Mouse (Mus musculus) gastrocnemius, adult 2 months (tissue): ENCODE data around the gene Ptpn12. TPM values are rescaled to one million over a fixed set of nuclear protein-coding genes. Genes with fewer than 3 reads are reported as not detected.
A peak's percentile ranks its signal among the peaks of the same experiment; 100 is the strongest.
"Not testable (repeated sequence)": the region's sequence is repeated elsewhere in the genome, so short reads cannot be mapped to it uniquely, and the experiment has no call there.

Source experiments
- DNase-seq: peaks from one replicate; pipeline ENCODE4 v3.0.0; 2022
- H3K27ac ChIP-seq: fragments of 200-600 bp; 2 replicates; pipeline ENCODE4 v1.8.1; 2022; ENCODE audit warnings: mild to moderate bottlenecking
- H3K4me3 ChIP-seq: fragments of 200-600 bp; 2 replicates; pipeline ENCODE4 v1.8.1; 2022; ENCODE audit warnings: mild to moderate bottlenecking, moderate library complexity
- CTCF ChIP-seq: fragments of 200-600 bp; IDR thresholded peaks from 2 replicates; pipeline ENCODE4 v1.8.1; 2022; ENCODE audit warnings: antibody characterized with exemption, mild to moderate bottlenecking, moderate library complexity
- intact Hi-C: fragments of 180-260 bp; cut with DNase I; formaldehyde crosslinking; loops from one replicate; pipeline ENCODE4 v1.15.1; 2025
- total RNA-seq, 2 experiments: library from RNA; stranded (reverse); gene quantifications; 2 replicates each; pipeline ENCODE4 v1.2.3; 2021

The Ptpn12 gene
- total RNA-seq, 2 experiments from 2014 or later = 10.9 to 17.0 TPM

DNA sequence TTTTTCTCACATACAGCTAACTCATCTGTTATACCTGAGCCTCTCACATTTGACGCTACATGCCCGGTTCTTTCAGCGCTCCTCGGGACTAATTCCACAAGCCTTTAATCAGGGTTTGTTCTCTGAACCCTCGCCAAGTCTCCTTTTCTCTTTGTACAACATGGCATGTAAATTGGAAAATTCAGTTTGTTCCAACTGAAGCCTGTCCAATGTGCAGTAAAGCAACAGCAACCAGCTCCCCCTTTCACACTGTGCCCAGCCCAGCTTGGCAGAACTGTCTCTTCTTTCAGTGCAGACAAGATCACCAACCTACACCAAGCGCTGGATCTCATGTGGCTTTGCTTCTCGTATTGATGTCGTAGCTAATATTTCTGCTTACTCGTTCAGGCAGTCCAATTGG is 92.4 kb downstream of the Ptpn12 start:
- TF ChIP-seq CTCF = no peak
- Histone ChIP-seq H3K27ac (no peak overlapping the region), H3K4me3 (no peak overlapping the region)
- intact Hi-C loops = loop anchor here (10.0 kb wide), 2 partner anchors 168 to 238 kb away; no protein-coding TSS in a partner anchor
- DNase-seq = no peak

DNA sequence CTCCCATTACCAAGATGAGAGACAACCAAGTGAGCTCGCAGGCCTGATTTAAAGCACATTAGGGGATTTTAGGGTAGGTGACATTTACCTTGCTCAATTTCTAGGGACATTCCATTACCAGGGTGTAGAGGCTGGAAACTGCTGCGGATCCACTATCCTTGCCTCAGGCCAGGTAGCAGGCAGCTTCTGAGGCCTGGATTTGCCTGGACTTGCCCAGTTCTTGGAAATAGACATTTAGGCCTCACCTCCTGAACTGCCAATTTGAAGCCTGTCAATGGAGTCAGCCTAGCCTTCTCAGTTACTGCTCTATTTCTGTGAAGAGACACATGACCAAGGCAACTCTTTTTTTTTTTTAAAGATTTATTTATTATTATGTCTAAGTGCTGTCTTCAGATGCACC is 94.8 kb downstream of the Ptpn12 start:
- no peak overlapping the region for H3K4me3 ChIP-seq
- intact Hi-C loops = loop anchor here (10.0 kb wide), 2 partner anchors 166 to 236 kb away; no protein-coding TSS in a partner anchor
- no peak for DNase-seq
- no peak for TF ChIP-seq CTCF
- peak overlapping the region; percentile 5; the same call in 1 of the 2 replicates for H3K27ac ChIP-seq

DNA sequence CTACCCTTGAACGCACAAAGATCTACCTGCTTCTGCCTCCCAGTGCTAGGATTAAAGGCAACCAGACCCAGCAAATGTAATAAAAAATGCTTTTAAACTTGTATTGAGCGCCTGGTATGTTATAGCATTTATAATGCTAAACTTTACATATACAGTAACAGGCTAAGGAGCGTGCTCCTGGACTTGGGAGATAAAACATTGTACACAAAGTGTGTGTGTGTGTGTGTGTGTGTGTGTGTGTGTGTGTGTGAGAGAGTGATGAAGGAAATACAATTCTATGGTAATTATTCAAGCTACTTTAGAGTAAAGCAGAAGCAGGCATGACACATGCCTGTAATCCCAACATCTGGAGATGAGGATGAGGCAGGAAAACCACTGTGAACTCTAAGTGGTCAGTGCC is 99.4 kb downstream of the Ptpn12 start, which contains the start of gene Rsbn1l:
Gene Rsbn1l, minus strand, starts transcription at position 101 of the 400 bp plus-strand sequence.
- intact Hi-C loops = no loop called here
- no peak within 1 kb of the TSS for H3K4me3 ChIP-seq
- TF ChIP-seq CTCF = no peak
- DNase-seq = no peak
- H3K27ac ChIP-seq = no peak within 1 kb of the TSS

DNA sequence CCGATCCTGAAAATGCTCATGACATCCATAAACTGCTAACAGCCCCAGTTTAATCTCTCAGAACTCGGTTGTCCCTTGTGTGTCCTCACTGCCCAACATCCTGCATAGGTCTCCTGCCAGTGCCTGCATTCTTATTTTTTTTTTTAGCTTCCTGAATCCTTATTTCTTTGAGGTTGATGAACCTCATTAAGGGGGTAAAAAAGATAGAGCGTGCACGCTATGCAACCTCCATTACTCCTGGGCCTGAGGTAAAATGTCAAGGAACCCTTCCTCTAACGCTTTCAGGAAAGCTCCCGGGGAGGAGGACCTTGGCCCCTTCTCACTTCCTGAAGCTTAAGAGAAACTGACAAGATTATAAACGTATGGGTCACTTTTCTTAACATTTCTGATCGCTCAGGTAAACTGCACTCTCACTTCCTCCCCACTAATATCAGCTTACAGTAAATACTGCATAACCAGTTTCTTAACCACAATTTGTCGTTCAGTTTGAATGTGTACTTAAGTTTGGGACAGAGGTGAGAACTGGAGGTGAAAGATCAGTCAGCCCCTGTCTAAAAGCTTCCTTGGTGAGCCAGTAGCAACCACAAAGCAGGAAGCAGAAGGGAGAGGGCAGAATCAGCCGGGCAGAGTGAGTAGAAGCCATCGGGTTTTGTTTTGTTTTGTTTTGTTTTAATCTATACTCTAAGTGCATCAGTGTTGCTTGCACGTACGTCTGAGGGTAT is 100.4 kb downstream of the Ptpn12 start:
- intact Hi-C loops = no loop called here
- DNase-seq = no peak
- H3K27ac ChIP-seq = no peak overlapping the region
- TF ChIP-seq CTCF = no peak
- no peak overlapping the region for H3K4me3 ChIP-seq

DNA sequence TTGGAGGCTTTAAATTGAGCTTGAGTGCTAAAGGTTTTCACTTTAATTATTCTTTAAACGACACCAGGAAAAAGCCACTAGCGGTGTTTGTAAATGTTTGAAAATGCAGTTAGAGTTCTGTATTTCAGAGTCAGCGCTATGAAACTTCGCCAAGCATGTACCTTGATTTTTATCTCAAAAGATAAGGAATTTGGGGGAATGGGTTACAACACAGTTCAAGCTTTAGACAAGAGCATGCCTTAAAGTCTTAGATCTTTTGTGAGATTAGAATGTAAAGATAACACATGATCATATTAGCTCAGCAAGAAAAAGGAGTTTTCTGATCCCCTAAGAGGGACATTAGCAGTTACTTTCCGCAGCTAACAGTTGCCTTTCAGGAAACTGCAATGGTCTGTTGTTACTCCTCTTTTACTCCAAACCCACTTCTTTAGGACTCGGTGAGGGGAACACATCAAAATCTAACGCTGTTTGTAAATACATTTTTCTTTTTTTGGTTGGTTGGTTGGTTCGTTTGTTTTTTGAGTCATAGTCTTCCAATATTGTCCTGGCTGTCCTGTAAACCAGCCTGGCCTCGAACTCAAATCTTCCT is 103.3 kb downstream of the Ptpn12 start:
- Histone ChIP-seq H3K4me3 (peak overlapping the region; percentile 100), H3K27ac (peak overlapping the region; percentile 99)
- intact Hi-C loops = loop anchor here (5.0 kb wide), 1 partner anchor 40 kb away; no protein-coding TSS in a partner anchor
- TF ChIP-seq CTCF = no peak
- no peak for DNase-seq

DNA sequence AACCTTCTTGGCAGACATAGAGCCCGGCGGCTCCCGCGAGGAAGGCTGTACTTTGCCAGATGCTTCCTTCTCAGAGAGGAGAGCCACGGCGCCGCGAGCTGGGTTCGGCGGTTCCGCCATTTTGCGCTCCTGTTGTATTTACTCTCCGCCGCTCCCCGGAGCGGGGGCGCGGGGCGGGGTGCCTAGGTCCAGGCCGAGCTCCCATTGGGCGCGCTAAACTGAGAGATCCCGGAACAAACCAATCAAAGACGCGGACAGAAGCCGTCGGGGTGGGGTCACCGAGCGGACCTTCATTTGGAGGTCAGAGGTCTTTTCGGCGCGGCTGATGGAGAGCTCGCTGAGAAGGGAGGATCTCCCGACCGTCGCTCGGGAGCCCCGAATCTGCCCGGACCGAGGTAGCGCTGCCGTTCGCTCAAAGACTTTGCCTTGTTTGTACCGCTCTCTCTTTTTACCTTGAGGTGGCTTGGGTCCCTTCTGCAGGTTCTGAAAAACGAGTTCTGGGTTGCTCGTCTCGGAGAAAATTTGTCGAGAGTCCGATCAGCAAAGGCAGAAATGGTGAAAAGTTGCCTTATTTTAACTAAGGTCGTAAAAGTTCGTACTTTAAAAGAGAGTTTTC is 103.9 kb downstream of the Ptpn12 start:
- Histone ChIP-seq H3K4me3 (peak overlapping the region; percentile 100), H3K27ac (peak overlapping the region; percentile 99)
- TF ChIP-seq CTCF = no peak
- intact Hi-C loops = loop anchor here (2.0 to 5.0 kb wide), 2 partner anchors 39 to 103 kb away; partner anchors contain the start of gene Ptpn12
- DNase-seq = peak; percentile 98

DNA sequence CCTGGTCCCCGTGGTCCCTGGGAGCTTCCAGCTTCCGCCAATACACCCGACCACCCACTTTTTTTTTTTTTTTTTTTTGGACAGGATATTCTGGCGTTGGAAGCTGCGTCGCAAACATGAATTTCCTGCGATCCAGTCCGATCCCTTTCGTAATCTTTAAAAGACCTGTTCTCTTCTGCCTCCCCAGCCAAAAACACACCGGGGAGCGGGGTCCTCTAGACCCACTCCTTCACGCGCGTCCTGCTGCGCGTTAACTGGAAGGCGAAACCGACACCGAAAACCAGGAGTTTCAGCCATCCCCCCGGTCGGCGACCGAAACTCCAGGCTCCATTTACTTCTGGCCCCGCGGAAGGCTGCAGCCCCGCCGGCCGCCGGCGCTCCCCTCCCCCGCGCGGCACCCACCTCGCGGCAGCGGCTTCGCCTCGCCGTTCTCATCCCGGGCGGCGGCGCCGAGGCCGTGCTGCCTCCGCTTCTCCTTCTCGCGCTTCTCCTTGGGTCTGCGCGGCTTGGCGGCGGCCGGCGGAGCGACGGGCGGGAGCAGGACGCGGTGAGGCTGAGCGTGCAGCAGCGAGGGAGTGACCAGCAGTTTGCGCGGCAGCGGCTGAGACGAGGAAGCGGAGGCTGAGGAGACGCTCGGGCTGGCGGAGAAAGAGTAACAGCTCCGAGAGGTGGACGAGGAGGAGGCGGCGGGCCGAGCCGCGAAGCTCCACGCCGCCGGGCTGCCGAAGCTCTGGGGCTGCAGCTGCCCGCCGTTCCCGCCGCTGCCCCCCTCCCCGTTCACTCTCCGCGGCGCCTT is 104.7 kb downstream of the Ptpn12 start:
- TF ChIP-seq CTCF = no peak

DNA sequence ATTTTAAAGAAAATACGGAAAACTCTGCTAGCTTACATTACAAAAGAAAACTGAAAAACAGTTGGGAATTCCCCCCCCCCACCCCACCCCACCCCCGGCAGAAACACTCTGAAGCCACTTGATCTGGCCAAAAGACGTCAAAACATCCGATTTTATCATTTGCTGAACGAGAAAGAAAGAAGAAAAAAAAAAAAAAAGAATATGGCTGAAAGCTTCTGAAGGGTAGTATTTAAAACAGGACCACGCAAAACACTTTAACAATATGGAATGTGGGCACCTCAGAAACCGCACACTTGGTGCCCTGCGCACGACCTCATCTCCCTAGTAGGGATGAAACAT is 105.2 kb downstream of the Ptpn12 start:
- DNase-seq = no peak
- Histone ChIP-seq H3K4me3 (peak overlapping the region; percentile 100), H3K27ac (peak overlapping the region; percentile 99)
- no peak for TF ChIP-seq CTCF
- intact Hi-C loops = loop anchor here (2.0 to 5.0 kb wide), 2 partner anchors 38 to 104 kb away; partner anchors contain the start of gene Ptpn12

More for the DNA sequence above, 104.7 kb downstream of the Ptpn12 start:
- H3K4me3 ChIP-seq = peak overlapping the region; percentile 100
- peak overlapping the region; percentile 99 for H3K27ac ChIP-seq
- intact Hi-C loops = loop anchor here (2.0 to 5.0 kb wide), 2 partner anchors 39 to 104 kb away; partner anchors contain the start of gene Ptpn12
- peak; percentile 76 for DNase-seq

DNA sequence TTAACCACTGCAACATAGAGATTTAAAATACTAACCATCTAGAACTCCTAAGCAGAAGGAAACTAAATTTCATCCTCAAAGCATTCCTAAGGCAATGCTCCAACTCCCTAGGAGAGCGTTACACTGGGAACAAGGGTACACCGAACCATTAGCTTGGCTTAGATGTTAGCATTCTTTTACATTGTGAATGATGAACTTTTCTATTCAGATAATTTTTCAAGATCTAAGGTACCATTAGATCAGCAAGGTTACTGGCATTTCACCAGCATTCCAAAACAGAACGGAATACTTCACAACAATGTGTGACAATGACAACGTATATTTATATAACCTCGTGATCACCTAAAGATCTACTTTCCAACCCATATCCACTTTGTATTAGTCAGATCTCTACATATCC is 105.6 kb downstream of the Ptpn12 start:
- Histone ChIP-seq H3K4me3 (peak overlapping the region; percentile 100), H3K27ac (peak overlapping the region; percentile 99)
- TF ChIP-seq CTCF = no peak
- intact Hi-C loops = loop anchor here (2.0 to 5.0 kb wide), 2 partner anchors 38 to 105 kb away; partner anchors contain the start of gene Ptpn12
- no peak for DNase-seq

DNA sequence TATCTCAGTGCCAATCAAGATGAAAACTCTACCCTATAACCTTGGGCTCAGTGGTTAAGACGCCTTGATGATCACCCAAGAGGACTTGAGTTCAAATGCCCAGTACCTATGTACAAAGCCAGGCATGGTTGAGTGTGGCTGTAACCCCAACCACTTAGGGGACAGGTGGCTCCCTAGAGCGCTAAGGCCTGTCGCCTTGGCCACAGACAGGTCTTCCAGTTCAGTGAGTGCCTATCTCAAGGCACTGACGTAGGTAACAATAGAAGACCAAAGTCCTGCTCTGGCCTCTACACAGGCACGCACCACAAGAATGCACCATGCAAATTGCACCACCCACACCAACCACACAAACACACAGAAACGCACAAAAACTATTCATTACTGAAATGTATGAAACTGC is 108.8 kb downstream of the Ptpn12 start:
- no peak for TF ChIP-seq CTCF
- H3K27ac ChIP-seq = peak overlapping the region; percentile 16; the same call in 1 of the 2 replicates
- no peak for DNase-seq
- intact Hi-C loops = no loop called here
- no peak overlapping the region for H3K4me3 ChIP-seq

DNA sequence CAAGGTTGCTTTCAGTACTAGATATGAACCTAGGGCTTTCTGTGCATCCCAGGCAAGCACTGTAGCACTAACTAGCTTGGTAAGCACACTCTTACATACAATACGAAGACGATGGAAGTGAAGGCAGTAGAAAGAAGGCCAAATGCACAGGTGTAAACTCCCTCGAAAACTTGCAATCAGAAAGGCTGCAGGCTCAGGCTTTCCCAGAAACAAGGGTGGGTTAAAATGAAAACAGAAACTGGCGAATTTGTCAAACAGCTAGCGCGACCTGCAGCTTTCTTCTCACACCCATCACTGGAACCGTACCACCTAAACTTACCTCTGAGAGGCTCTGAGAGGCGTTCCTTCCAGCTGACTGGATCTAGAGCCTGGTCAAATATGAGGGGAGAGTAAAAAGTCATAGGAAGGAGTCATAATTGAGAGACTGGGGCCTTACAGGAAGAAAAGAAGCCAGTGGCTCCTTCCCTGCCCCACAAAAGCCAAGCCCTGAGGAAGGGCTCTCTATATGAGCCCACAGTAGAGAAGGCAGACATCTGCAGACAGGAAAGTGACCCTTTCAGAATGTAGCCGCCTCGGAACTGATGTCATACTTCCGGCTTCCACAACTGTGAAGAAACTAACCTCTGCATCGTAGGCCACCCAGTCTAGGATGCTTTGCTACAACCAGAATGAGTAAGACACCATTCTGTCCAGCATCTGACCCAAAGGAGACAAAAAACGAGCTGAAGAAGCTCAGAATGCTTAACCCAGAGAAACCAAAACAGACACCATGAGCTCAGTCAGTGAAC is 110.6 kb downstream of the Ptpn12 start:
- intact Hi-C loops = no loop called here
- TF ChIP-seq CTCF = no peak
- no peak for DNase-seq
- Histone ChIP-seq H3K27ac (peak overlapping the region; percentile 56), H3K4me3 (peak overlapping the region; percentile 26)

DNA sequence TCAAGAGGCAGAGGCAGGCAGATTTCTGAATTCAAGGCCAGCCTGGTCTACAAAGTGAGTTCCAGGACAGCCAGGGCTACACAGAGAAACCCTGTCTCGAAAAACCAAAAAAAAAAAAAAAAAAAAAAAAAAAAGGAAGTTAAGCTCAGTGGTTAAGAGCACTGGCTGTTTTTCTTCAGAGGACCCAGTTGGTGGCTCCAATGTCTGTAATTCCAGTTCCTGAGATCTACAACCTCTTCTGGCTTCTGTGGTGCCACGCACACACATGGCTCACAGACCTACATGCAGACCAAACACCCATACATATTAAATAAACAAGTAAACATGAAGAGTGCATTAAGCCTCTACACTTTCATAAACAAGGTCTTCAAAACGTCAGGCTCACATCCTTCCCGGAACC is 111.9 kb downstream of the Ptpn12 start:
- DNase-seq, H3K4me3 ChIP-seq, H3K27ac ChIP-seq, intact Hi-C loops: not testable (repeated sequence)
